Mouse (Mus musculus) CH12.LX (cell line): ENCODE results near the gene Kank1. TPM values are rescaled to one million over a fixed set of nuclear protein-coding genes. Genes with fewer than 3 reads are reported as not detected.

ENCODE experiments used
- DNase-seq: peaks from one replicate; pipeline ENCODE4 v3.0.0-alpha.2; 2013; ENCODE audit errors: extremely low read depth
- H3K27ac ChIP-seq: 2 replicates; pipeline ENCODE4 v1.5.1; 2012; ENCODE audit warnings: low read depth, mild to moderate bottlenecking, control low read depth, moderate library complexity; ENCODE audit not compliant: insufficient read depth
- H3K27me3 ChIP-seq: replicated peaks from 2 replicates; pipeline ENCODE3; 2012; ENCODE audit warnings: inconsistent platforms
- H3K36me3 ChIP-seq, 2 experiments: replicated peaks in 1 of 2; 2 replicates each; pipeline versions ENCODE3 to v1.6.1; 2012; ENCODE audit warnings: inconsistent platforms in 1 of 2, low read length in 1 of 2, mild to moderate bottlenecking in 1 of 2, mixed read lengths in 1 of 2, moderate library complexity in 1 of 2; ENCODE audit not compliant: control insufficient read depth in 1 of 2, insufficient read depth in 1 of 2
- H3K4me1 ChIP-seq, 2 experiments: 2 replicates each; pipeline ENCODE4 v1.6.1; 2012; ENCODE audit warnings: inconsistent platforms in 1 of 2, moderate library complexity in 1 of 2; ENCODE audit not compliant: insufficient read depth in 2 of 2, control insufficient read depth in 1 of 2
- H3K4me2 ChIP-seq: 2 replicates; pipeline ENCODE4 v1.6.1; 2012; ENCODE audit warnings: low read depth, mild to moderate bottlenecking, control low read depth; ENCODE audit not compliant: poor library complexity, insufficient read depth, severe bottlenecking
- H3K4me3 ChIP-seq, 3 experiments: fragments of 150-350 bp in 1 of 3; sonication (generic) in 1 of 3; replicated peaks in 1 of 3; 2 replicates each; pipeline versions ENCODE3 to v1.5.1; 2011 to 2012; ENCODE audit warnings: low read depth in 2 of 3, low read length in 2 of 3, mild to moderate bottlenecking in 2 of 3, moderate library complexity in 2 of 3, control low read depth in 1 of 3, improper control_type of control experiment in 1 of 3, inconsistent platforms in 1 of 3, mixed read lengths in 1 of 3; ENCODE audit not compliant: poor library complexity in 1 of 3
- H3K79me2 ChIP-seq: replicated peaks from 2 replicates; pipeline ENCODE4 v1.6.1; 2012; ENCODE audit warnings: mild to moderate bottlenecking, moderate library complexity; ENCODE audit not compliant: control insufficient read depth, poor library complexity, insufficient read depth, severe bottlenecking; ENCODE audit errors: extremely low read depth
- H3K9ac ChIP-seq: 2 replicates; pipeline ENCODE4 v1.6.1; 2012; ENCODE audit warnings: low read depth, mild to moderate bottlenecking, control low read depth, moderate library complexity; ENCODE audit not compliant: insufficient read depth
- H3K9me3 ChIP-seq: replicated peaks from 2 replicates; pipeline ENCODE3; 2012; ENCODE audit warnings: low read length, inconsistent platforms, mixed read lengths
- BHLHE40 ChIP-seq: IDR thresholded peaks from 2 replicates; pipeline ENCODE4 v1.6.1; 2011; ENCODE audit warnings: mild to moderate bottlenecking, low read depth, low read length, improper control_type of control experiment
- CHD2 ChIP-seq: IDR thresholded peaks from 2 replicates; pipeline ENCODE4 v1.6.1; 2011; ENCODE audit warnings: low read length, improper control_type of control experiment
- CTCF ChIP-seq, 2 experiments: IDR thresholded peaks in 1 of 2; conservative IDR thresholded peaks in 1 of 2; 2 replicates each; pipeline ENCODE4 v1.5.1; 2011 to 2012; ENCODE audit warnings: low read depth in 2 of 2, low read length in 2 of 2, improper control_type of control experiment in 1 of 2, inconsistent platforms in 1 of 2, mild to moderate bottlenecking in 1 of 2, moderate library complexity in 1 of 2
- E2F4 ChIP-seq: IDR thresholded peaks from 2 replicates; pipeline ENCODE4 v1.6.1; 2011; ENCODE audit warnings: low read depth, low read length, improper control_type of control experiment; ENCODE audit not compliant: insufficient replicate concordance
- EP300 ChIP-seq: IDR thresholded peaks from 2 replicates; pipeline ENCODE4 v1.6.1; 2011; ENCODE audit warnings: low read length, improper control_type of control experiment
- ETS1 ChIP-seq: conservative IDR thresholded peaks from 2 replicates; pipeline ENCODE4 v1.6.1; 2012; ENCODE audit warnings: low read depth, mild to moderate bottlenecking, inconsistent platforms, low read length, improper control_type of control experiment, moderate library complexity
- GABPA ChIP-seq: IDR thresholded peaks from 2 replicates; pipeline ENCODE4 v1.6.1; 2012; ENCODE audit warnings: low read depth, low read length, improper control_type of control experiment, inconsistent platforms; ENCODE audit not compliant: insufficient replicate concordance
- IRF4 ChIP-seq: IDR thresholded peaks from 2 replicates; pipeline ENCODE4 v1.6.1; 2014; ENCODE audit warnings: low read depth, mild to moderate bottlenecking, inconsistent platforms, low read length, improper control_type of control experiment
- JUN ChIP-seq: IDR thresholded peaks from 2 replicates; pipeline ENCODE4 v1.6.1; 2011; ENCODE audit warnings: low read depth, mild to moderate bottlenecking, low read length, improper control_type of control experiment, moderate library complexity; ENCODE audit not compliant: insufficient read depth
- KAT2A ChIP-seq: IDR thresholded peaks from 2 replicates; pipeline ENCODE4 v1.6.1; 2012; ENCODE audit warnings: low read length, improper control_type of control experiment, inconsistent platforms; ENCODE audit not compliant: insufficient replicate concordance
- MAFK ChIP-seq: IDR thresholded peaks from 2 replicates; pipeline ENCODE4 v1.6.1; 2011; ENCODE audit warnings: low read length, improper control_type of control experiment; ENCODE audit not compliant: insufficient replicate concordance
- MAX ChIP-seq: IDR thresholded peaks from 2 replicates; pipeline ENCODE4 v1.6.1; 2011; ENCODE audit warnings: low read length, improper control_type of control experiment
- MAZ ChIP-seq: IDR thresholded peaks from 2 replicates; pipeline ENCODE4 v1.6.1; 2012; ENCODE audit warnings: low read depth, mild to moderate bottlenecking, inconsistent platforms, low read length, improper control_type of control experiment, moderate library complexity
- MEF2A ChIP-seq: IDR thresholded peaks from 2 replicates; pipeline ENCODE4 v1.6.1; 2014; ENCODE audit warnings: low read depth, mild to moderate bottlenecking, inconsistent platforms, low read length, improper control_type of control experiment, borderline replicate concordance
- MXI1 ChIP-seq: IDR thresholded peaks from 2 replicates; pipeline ENCODE4 v1.6.1; 2011; ENCODE audit warnings: mild to moderate bottlenecking, low read depth, low read length, improper control_type of control experiment
- NELFE ChIP-seq: IDR thresholded peaks from 2 replicates; pipeline ENCODE4 v1.6.1; 2011; ENCODE audit warnings: low read depth, low read length, improper control_type of control experiment
- POLR2AphosphoS2 ChIP-seq: IDR thresholded peaks from 2 replicates; pipeline ENCODE4 v1.6.1; 2011; ENCODE audit warnings: low read depth, low read length, improper control_type of control experiment
- RAD21 ChIP-seq: IDR thresholded peaks from 2 replicates; pipeline ENCODE4 v1.6.1; 2011; ENCODE audit warnings: low read depth, mild to moderate bottlenecking, low read length, improper control_type of control experiment, moderate library complexity
- RCOR1 ChIP-seq: conservative IDR thresholded peaks from 2 replicates; pipeline ENCODE4 v1.6.1; 2012; ENCODE audit warnings: low read depth, mild to moderate bottlenecking, inconsistent platforms, low read length, improper control_type of control experiment
- TBP ChIP-seq: conservative IDR thresholded peaks from 2 replicates; pipeline ENCODE4 v1.6.1; 2011; ENCODE audit warnings: low read depth, low read length, improper control_type of control experiment
- TCF12 ChIP-seq: IDR thresholded peaks from 2 replicates; pipeline ENCODE4 v1.6.1; 2014; ENCODE audit warnings: low read depth, mild to moderate bottlenecking, inconsistent platforms, low read length, improper control_type of control experiment
- USF2 ChIP-seq: conservative IDR thresholded peaks from 2 replicates; pipeline ENCODE4 v1.6.1; 2011; ENCODE audit warnings: low read depth, low read length, improper control_type of control experiment
- ZC3H11A ChIP-seq: IDR thresholded peaks from 2 replicates; pipeline ENCODE4 v1.6.1; 2012; ENCODE audit warnings: low read depth, mild to moderate bottlenecking, inconsistent platforms, low read length, improper control_type of control experiment
- ZMIZ1 ChIP-seq: IDR thresholded peaks from 2 replicates; pipeline ENCODE4 v1.6.1; 2012; ENCODE audit warnings: low read depth, mild to moderate bottlenecking, inconsistent platforms, low read length, improper control_type of control experiment
- ZNF384 ChIP-seq: IDR thresholded peaks from 2 replicates; pipeline ENCODE4 v1.6.1; 2012; ENCODE audit warnings: low read depth, low read length, improper control_type of control experiment, inconsistent platforms
- dilution Hi-C: fragments of 300-500 bp; cut with MboI; formaldehyde crosslinking; loops from 2 replicates; pipeline ENCODE4 v1.14.3; 2020; ENCODE audit warnings: low sequenced_read_pairs; ENCODE audit not compliant: extremely low pct_unique_long_range_greater_than_20kb, extremely low pct_ligation_motif_present
- in situ Hi-C: fragments of 300-500 bp; cut with MboI; formaldehyde crosslinking; loops from 3 replicates; pipeline ENCODE4 v1.14.3; 2019; ENCODE audit warnings: low sequenced_read_pairs, low pct_ligation_motif_present, low pct_unique_long_range_greater_than_20kb, mixed read lengths
- polyA plus RNA-seq: library from polyadenylated mRNA; unstranded; fragments of >175 nt; gene quantifications from 2 replicates; pipeline ENCODE4 v1.2.1, GENCODE M21; 2012; ENCODE audit warnings: low read depth; ENCODE audit not compliant: insufficient read length
- total RNA-seq, 2 experiments: library from RNA; depleted of rRNA; stranded (reverse); fragments of 300-350 nt in 1 of 2; fragments of >200 nt in 1 of 2; gene quantifications; 2 replicates each; pipeline ENCODE4 v1.2.3; 2012 to 2014

Gene Kank1
- total and polyA plus RNA-seq, 3 experiments = 0.10 to 0.13 (median 0.12) TPM

- no peak overlapping the region for H3K4me2 ChIP-seq
- TF ChIP-seq MAX (no peak), MAFK (no peak), CHD2 (no peak), KAT2A (no peak), E2F4 (no peak), TBP (no peak)
- no peak for DNase-seq
- no peaks in the 10 kb centered on the region for H3K9me3 ChIP-seq
- H3K4me1 ChIP-seq = peaks cover 0 to 10% of the 10 kb centered on the region in 2 experiments; a peak in 2 of 4 replicates
- in situ Hi-C loops = loop anchor here (25.0 kb wide), 2 partner anchors 103 to 228 kb away; no protein-coding TSS in a partner anchor
- H3K9ac ChIP-seq = no peak overlapping the region
- H3K4me3 ChIP-seq = no peak overlapping the region
- no peak overlapping the region for H3K27ac ChIP-seq
- dilution Hi-C loops = no loop called here
- H3K36me3 ChIP-seq = no peaks in the 10 kb centered on the region
- H3K27me3 ChIP-seq = no peaks in the 10 kb centered on the region
- no peaks in the 10 kb centered on the region for H3K79me2 ChIP-seq
Measured at GRCm38 (mm10) chr19:25439807-25440206, 203.0 kb downstream of the Kank1 start.

DNA sequence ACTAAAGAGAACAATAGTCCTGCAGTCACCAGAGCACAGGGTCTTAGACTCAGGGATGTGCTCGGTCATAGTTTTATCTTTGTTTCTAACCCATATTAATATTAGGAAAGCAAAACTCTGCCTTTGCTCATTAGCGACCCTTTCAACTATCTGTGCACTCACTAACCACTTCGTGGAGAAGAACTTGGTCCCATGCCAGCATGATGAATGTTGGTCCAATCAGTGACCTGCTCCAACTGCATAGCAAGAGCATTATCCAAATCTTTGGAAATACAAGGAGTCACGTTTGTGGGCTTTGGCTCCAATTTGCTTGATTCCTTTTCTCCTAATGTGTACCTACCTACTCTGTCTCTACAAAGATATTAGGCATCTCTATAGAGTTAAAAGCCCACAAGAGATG lies 204.0 kb downstream of the Kank1 start:
- Histone ChIP-seq H3K27me3 (no peaks in the 10 kb centered on the region), H3K9ac (no peak overlapping the region), H3K36me3 (no peaks in the 10 kb centered on the region), H3K79me2 (no peaks in the 10 kb centered on the region), H3K4me3 (no peak overlapping the region), H3K9me3 (no peaks in the 10 kb centered on the region), H3K27ac (no peak overlapping the region), H3K4me1 (peaks cover 0 to 10% of the 10 kb centered on the region in 2 experiments; a peak in 2 of 4 replicates), H3K4me2 (no peak overlapping the region)
- in situ Hi-C loops (loop anchor here (25.0 kb wide), 2 partner anchors 103 to 228 kb away; no protein-coding TSS in a partner anchor), dilution Hi-C loops (no loop called here)
- TF ChIP-seq CTCF (conservative IDR thresholded peaks at IDR 0.05 in 1 of 2, IDR thresholded peaks at IDR 0.05 in 1 of 2; ENCODE audit: low read depth in 2 of 2, low read length in 2 of 2) (no peak), EP300 (no peak), GABPA (no peak), MAZ (no peak), CHD2 (no peak), ZNF384 (no peak), ZC3H11A (no peak), ETS1 (no peak), JUN (no peak)
- no peak for DNase-seq

DNA sequence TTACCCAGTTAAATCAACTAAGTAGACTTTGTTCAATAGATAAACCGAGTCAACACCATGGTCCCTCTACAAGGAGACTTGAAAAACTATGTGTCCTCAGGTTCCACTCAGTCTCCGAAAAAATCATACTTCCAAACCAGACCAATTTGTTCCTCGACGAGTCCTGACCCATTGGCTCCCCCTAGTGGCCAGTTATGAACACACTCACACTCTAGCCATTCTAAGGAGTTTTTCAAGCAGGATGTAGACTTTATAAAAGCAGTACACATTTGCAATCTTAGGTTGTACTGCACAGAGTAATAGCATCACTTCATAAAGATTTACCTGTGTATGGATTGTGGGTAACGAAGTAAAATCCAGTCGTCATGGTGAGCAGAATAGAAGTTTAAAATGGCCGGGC lies 208.3 kb downstream of the Kank1 start:
- H3K9ac ChIP-seq = no peak overlapping the region
- in situ Hi-C loops (loop anchor here (25.0 kb wide), 2 partner anchors 108 to 233 kb away; no protein-coding TSS in a partner anchor), dilution Hi-C loops (no loop called here)
- H3K4me2 ChIP-seq = no peak overlapping the region
- H3K36me3 ChIP-seq = no peaks in the 10 kb centered on the region
- peak; percentile 66 for DNase-seq
- H3K4me1 ChIP-seq = no peaks in the 10 kb centered on the region
- no peaks in the 10 kb centered on the region for H3K27me3 ChIP-seq
- H3K4me3 ChIP-seq = no peak overlapping the region
- no peaks in the 10 kb centered on the region for H3K9me3 ChIP-seq
- no peak overlapping the region for H3K27ac ChIP-seq
- no peaks in the 10 kb centered on the region for H3K79me2 ChIP-seq
- TF ChIP-seq RAD21 (peak; percentile 76), USF2 (no peak), MXI1 (no peak), MAZ (no peak), CTCF (conservative IDR thresholded peaks at IDR 0.05 in 1 of 2, IDR thresholded peaks at IDR 0.05 in 1 of 2; ENCODE audit: low read depth in 2 of 2, low read length in 2 of 2) (peak; percentile 85 to 90), MEF2A (no peak), ZMIZ1 (no peak), E2F4 (no peak), ZNF384 (peak; percentile 45; the same call in 1 of the 2 replicates), TCF12 (no peak), MAX (no peak), MAFK (no peak), BHLHE40 (no peak), POLR2AphosphoS2 (no peak), NELFE (no peak), RCOR1 (no peak), IRF4 (no peak), CHD2 (no peak)
